Mouse (Mus musculus): ENCODE measurements around the gene Fgfr2.

The Fgfr2 gene

DNA sequence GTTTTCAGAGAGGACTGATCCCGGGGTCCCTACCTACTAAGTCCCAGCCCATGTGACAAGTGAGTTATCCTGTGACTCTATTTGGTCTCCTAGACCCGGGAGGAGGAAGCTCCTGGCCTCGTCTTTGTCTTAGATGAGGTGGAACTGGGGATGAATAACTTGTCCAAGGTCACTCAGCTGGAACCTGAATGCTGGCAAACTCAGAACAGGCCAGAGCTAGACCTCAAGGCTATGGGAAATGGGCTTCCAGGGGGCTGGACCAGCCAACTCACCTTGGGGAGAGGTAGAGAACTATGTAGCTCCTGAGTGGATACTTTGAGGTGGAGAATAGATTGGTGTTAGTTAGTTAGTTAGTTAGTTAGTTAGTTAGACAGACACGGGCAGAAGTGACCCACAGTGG, 2185.1 kb downstream of the Fgfr2 start:
- no peak for DNase-seq

DNA sequence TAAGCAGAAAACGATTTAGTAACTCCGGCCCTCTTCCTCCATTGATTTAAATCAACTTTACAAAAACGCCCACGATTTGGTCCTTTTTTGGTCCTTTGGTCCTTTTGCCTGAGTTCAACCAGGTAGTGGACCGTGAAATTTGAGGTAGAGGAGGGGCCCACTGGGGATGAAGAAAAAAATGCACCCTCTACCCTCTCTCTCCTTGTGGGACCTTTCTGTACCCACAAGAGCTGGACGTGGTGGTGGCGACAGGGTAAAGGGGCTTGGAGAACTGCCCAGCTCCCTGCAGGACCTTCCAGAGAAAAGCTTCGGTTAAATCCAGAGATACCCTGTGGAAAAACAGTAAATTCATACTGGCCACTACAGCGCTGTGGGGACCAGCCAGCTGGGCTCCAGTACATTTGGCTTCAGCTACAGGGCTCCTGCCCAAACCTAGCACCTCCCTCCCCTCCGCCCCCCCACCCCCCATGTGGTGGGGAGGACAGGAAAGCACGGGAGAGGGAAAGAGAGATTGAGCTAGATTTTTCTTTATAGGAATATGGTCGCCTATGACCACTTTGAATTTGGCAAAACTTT, 2185.8 kb downstream of the Fgfr2 start:
- DNase-seq: no peak

DNA sequence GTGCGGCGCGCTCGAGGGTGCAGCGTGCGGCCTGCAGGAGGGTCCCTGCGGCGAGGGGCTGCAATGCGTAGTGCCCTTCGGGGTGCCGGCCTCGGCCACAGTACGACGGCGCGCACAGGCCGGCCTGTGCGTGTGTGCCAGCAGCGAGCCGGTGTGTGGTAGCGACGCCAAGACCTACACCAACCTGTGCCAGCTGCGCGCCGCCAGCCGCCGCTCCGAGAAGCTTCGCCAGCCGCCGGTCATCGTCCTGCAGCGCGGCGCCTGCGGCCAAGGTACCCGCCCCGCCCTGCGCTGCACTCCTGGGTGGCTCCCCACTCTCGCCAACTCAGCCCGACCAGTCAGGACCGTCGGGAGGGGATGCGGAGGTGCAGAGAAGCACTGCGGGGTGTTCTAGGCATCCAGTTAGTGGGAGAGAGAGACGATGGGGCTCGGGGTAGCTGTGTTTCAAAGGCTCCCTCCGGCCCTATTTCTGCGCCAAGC, 2186.6 kb downstream of the Fgfr2 start:
- DNase-seq: peak; percentile 42

DNA sequence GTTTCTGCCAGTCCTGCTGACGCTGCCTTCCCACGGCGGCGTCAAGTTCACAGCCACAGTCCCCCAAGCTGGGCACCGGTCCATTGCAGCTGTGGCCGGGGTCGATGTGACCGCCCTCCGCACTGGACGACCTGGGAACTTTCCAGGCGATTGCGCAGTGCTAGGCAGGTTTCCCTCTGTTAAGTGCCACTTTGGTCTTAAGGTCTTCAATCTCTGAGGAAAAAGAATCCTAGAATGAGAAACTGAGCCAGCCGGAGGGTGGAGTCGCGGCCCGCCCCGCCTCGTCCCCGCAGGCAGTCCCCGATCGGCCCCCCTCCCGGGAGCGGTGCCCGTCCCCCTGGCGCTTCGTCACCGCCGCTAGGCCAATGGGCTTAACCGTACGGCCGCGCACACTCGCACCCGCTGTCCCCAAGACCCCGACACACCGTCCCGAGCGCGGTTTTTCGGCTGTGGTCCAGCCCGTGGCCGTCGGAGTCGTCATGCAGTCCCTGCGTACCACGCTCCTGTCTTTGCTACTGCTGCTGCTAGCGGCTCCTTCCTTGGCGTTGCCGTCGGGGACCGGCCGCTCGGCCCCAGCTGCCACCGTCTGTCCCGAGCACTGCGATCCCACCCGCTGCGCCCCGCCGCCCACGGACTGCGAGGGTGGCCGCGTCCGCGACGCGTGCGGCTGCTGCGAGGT, 2187.2 kb downstream of the Fgfr2 start, which contains the start of gene Htra1:
Gene Htra1 (plus strand): TSS at position 319 of the 679 bp plus-strand sequence.
- peak; percentile 65 for DNase-seq

DNA sequence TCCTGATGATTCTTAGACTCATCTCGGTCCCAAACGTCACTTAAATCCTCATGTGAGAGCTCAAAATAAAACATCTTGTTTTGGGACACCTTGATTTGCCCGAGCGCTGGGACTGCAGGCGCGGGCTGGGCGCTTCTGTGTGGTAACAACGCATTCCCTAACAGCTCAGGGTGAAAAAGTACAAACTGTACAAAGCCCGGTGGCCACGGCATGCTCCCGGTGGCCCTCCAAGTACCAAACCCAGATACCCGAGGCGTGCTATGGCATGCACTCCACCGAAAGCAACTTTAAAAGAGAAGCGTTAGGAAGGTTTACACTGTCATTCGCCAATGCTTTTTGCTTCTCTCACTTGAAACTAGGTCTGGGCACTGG, 2187.7 kb downstream of the Fgfr2 start:
- no peak for DNase-seq

DNA sequence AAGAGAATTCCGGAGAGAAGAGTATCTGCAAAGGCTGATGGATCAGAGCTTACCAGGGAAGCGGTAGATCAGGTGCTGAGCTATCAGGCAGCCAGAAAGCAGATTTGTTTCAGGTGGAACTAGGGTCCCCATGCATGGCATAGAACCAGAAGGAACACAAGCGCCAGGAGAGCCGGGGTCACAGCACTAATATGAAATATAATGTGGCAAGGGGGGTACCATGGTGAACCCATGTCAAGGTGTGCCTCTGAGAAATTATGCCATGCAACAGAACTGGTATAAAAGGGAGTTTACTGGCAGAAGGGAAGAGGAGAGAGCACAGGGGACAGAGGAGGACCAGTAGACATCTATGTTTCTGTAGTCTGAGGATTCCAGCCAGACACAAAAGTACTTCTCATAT, 2188.5 kb downstream of the Fgfr2 start:
- DNase-seq: no peak

DNA sequence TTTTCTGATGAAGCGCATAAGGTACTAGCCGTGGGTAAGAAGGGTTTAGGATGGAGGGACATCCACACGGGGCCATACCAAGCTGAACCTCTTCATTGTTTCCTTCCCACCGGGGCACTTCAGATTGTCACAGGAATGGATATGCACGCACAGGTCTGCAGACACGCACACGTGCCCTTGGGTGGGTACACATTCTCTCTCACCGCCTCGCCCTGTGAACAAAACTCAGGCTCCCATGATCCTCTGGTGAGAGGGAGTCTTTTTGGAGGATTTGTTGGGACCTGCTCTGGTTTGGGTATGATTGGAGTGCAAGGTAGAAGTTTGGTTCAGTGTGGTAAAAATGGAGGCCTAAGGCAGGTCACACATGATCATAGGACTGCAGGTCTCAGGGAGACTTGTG, 2190.2 kb downstream of the Fgfr2 start:
- no peak for DNase-seq

DNA sequence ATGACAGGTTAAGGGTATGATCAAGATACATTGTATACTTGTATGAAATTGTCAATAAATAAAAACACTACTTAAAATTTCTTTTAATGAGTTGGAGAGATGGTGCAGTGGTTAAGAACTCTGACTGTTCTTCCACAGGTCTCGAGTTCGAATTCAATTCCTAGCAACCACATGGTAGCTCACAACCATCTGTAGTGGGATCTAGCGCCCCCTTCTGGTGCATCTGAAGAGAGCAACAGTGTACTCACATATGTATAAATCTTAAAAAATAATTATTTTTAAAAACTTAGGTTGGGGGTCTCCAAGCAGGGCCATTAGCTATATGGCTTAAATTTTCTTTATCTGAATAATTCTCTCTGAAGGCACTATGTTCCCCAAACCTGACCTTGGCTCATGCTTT, 2192.7 kb downstream of the Fgfr2 start:
- no peak for DNase-seq

DNA sequence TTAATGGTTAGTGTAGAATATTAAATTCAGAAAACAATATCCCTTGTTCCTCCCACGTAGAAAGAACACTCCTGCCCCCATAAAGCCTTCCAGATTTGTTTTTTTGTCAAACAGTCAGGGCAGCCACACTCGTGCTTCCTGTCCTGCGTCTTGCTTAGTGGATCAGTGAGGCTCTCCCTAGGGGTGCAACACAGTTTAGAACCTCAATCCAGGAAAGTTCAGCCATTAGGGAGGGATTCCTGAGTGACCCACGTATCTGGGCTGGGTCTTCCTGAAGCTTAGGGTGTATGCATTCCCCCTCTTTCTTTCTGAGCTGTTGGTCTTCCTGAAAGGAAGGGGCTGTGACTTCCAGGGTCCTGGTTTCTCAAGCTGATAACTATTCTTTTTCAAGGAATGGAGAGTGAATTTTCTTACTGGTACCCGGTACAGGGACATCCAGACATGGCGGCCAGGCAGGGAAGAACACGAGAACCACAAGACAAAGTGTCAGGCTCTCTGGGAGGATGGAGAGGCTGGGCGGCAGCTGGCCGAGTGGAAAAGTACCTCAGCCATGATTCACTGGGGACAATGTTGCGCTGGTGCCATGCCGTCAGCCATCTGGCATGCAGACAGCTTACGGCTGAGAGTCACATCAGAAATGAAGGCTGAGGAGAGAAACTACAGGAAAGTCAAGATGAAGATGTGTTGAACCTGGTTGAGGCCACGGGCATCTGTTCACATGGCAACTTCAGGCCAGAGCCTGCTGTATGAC, 2200.0 kb downstream of the Fgfr2 start:
- DNase-seq: no peak

DNA sequence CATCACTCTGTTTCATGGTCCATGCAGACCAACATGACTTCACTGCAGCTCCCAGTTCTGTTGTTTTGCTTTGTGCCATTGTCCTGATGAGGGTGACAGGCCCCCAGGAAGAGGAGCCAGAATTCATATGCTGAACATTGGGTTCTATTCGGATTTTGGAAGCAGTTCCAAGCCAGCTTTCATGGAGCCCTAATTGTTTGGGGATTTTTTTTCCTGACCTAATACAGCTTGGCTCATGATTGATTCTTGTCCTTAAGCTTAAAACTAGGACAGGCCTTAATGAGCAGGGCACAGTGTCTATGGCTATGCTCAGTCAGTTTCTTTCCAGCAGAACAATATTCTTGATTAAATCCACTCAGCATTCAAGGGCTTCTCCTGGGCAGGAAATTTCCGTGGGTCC, 2204.9 kb downstream of the Fgfr2 start:
- DNase-seq: no peak

DNA sequence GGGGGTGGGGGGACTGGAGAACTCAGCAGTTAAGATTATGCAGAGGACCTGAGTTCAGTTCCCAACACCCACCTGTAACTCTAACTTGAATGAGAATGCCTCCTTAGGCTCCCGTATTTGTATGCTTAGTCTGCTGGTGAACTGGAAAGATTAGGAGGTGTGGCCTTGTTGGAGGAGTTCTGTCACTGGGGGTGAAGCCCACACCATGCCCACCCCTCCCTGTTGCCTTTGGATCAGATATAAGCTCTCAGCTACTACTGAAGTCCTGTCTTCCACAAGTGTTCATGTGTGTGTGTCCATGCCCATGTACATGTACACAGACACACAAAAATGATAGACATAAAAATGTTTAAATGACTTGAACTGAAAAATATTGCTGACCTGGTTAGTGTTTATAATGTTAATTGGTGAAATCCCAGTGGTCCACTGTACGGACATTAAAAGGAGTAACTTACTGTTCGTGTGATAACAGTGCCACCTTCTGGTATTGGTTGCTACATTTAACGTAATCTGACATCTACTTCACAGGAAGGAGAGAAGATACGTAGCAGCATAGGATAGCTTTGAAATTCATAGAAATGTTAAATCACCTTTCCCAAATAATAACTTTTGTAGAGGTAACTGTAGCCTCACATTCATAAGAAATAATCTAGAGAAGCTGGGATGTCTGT, 2208.3 kb downstream of the Fgfr2 start:
- DNase-seq: no peak

DNA sequence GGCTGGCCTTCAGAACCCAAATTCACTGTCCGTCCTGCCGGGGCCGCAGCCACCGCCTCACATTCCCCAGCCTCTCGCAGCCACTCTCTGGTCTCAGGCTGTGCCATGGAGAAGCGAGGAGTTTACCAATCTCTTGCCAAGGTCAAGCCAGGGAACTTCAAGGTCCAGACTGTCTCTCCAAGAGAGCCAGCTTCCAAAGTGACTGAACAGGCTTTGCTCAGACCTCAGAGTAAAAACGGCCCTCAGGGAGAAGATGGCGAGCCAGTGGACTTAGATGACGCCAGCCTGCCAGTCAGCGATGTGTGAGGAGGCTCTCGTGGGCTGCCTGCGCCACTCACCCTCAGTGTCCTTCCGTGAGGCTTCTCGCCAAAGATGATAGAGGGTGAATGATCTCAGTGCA, 2212.3 kb downstream of the Fgfr2 start:
- no peak for DNase-seq

DNA sequence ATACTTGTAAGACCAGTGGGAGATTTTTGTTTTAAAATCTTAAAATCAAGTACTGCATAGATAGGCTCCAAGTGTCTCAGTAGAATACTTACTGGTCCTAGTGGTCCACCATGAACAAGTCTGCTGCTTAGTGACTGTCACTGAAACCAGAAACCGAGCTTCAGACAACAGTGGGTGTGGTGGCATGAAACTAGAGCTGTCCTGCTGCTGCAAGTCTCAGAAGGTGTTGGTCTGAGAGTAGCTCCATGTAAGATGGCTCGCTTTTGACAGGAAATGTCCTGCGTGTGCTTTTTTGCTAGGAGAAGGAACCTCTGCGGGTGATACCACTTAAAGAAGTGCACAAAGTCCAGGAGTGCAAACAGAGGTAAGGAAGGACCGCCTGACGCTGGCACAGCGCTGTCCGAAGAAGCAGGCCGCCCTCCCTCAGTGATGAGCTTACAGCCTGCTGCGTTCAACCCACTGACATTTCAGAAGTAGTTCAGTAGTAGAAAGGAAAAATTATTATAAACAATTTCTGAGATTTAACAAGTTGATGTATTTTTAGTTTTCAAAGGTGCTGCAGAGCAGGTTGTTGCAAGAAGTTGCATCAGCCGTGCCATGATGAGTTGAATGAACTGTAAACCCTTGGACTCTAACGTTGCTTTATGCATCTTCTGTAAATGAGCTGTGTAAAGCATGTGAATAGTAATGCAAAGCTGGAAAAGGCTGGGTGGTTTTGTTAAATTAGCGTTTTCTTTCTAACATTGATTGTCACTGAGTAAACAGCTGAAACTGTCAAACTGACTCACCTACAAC, 2218.4 kb downstream of the Fgfr2 start:
- DNase-seq: no peak

DNA sequence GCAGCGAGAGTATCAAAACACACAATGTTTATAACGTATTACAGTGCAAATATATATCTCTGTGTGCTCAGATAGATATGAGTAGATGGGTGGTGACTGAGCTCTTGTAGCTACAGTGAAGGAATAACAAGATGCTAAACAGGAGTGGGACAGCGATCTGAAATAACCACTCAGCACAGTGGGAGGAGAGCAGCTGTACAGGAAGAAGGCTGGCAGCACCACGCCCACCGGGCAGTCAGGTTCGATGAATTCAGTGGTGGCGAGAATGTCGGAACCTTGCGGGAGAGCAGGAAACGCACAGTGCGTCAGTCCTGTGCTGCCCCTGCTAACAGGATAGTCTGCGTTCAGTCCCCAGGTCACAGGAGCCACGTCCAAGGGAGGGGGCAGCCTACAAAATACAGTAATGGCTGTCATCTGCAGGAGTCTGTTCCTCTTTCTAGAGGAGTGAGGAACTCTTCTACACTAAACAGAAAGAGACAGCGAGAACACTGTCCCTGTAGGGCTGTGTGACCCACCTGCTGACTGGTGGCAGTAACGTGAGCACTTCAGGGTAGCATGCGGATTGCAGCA, 2219.6 kb downstream of the Fgfr2 start:
- no peak for DNase-seq

DNA sequence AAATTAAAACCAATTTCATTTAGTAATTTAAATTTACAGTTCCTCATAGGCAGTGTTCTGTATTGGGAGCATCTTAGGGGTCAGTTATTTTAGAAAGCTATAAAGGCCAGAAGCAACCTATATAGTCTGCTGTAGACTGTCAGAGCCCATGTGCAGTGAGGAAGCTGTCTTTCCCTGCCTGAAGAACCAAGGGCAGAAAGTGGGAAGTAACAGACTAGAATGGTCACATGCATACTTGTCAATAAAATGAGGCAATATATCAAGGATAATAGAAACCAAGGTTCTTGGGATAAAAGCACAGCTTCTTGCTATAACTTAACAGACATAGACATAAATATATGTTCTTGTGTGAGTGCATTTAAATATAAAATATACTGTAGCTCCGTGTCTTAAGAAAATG, 2220.2 kb downstream of the Fgfr2 start:
- DNase-seq: no peak

DNA sequence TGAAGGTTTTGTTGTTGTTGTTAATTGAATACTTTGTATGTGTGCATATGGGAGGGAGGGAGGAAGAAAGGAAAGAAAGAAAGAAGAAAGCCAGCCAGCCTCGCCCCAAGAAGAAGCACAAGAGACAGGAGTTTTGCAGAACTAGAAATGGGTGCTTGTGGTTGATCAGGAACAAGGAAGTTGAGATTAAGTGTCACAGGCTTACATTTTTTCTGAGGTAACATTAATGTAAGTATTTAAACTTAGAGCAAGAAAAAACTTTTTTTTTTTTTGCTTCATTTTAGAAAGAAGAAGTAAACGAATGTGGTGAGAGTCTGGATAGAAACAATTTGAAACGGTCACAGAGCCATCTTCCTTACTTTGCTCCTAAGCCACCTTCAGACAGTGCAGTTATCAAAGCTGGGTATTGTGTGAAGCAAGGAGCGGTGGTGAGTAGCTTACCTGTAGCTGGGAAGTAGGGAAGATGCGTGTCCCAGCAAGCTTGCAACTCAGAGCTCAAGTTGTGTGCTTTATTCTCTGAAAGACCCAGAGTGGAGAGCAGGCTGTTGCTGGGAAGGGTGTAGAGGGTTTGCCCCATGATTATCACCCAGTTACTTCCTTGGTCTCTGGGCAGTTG, 2222.8 kb downstream of the Fgfr2 start:
- no peak for DNase-seq

DNA sequence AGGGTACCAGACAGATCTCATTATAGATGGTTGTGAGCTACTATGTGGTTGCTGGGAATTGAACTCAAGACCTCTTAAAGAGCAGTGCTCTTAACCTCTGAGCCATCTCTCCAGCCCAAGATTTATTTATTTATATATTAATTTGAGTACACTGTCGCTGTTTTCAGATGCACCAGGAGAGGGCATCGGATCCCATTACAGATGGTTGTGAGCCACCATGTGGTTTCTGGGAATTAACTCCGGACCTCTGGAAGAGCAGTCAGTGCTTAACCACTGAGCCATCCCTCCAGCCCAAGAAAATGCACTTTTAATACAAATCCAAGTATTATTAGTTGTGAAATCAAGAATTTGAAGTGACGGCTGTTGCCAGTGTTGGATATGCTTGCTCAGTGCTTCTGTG, 2224.8 kb downstream of the Fgfr2 start:
- peak; percentile 23 for DNase-seq

DNA sequence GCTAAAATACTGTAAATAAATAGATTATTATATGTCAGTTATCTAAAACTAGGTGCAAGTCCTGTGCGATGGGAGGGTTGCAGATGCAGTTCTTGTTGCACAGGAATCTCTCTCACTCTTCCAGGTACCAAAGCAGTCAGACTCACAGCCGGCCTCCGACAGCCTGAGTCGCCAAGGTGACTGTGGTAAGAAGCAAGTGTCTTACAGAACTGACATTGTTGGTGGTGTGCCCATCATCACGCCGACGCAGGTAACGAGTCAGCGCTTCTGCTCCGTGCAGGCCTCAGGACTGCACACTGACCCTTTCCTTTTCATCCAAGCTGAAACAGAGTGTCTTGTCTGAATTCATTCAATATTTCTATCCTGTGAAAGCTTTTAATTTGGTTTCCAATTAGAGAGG, 2225.9 kb downstream of the Fgfr2 start:
- no peak for DNase-seq

DNA sequence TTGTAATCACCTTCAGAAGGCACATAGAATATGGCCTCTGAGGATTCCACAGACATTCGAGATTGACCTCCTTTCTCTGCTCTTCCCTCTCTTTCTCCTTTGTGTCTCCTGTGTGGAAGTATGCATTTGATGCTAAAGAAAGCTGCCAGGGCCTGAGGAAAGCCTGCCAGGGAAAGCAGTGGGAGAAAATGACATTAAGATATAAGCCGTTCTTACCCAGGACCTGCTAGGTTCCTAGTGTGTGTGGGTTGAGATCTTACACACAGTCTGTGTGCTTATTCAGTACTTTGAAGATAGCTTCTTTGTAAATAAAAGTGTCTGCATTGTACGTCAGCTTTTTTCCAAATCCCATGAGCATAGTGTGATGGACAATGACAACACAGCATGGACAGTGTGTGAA, 2227.1 kb downstream of the Fgfr2 start:
- DNase-seq: no peak

DNA sequence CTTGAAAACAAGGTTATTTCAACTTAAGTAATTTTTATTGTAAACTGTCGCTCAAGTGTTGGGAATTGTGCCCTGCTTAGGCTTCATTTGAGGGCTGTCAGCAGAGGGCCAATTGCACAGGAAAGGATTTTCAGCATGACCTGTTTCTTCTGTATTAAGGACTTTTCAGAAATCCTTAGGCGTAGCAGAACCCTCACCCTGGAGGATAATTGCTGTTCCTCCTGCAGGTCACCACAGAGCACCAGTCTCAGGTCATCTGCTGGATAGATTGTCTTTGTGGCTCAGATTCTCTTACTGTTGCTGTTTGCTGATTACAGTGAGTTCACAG, 2227.6 kb downstream of the Fgfr2 start:
- DNase-seq: no peak

DNA sequence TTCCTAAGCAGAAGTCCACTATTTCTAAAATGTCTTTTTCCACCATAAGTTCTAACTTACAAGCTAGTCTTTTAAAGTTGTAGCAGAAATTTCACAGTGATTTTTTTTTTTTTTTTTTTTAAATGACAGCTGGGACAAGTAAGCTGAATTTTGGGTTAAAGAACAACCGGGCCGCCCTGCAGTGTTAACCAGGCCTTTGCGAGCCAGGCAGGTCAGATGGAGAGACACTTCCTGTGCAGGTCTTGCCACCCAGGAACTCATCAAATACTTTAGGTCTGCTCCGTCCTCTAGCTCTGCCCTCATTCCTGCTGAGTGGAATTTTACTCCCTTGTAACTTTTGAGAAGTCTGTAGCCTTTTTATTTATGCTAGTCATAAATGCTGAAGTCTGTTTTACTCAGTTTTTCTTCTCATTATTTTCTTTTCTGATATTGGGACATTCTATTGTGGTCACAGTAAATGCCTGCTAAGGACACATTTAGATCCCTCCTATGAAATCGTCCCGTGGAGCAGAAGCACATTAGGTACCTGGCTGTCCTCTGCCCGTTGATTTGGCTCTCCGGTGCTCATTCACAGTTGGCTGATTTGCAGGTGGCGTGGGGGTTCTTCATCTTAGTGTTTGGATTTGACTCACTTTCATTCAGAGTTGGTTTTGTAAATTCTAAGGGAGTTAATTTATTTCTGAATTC, 2228.1 kb downstream of the Fgfr2 start:
- DNase-seq: peak; percentile 68

DNA sequence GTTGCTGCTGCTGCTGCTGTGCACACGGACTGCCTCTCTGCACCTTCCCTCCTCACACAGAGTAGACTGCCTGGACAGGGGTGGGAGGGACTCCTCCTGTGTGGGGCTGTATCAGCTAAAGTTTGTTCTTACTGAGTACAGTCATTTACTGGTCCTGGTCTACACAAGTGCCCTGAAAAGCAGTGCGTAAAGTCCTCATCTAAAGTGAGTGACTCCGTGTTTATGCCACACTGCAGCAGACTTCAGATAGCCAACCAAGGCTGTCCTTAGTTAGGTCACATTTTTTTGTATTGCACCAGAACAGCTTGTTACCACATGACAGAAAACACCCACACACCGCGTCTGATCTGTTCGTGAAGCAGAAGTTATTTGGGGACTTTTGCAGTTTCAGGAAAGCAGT, 2230.2 kb downstream of the Fgfr2 start:
- DNase-seq: no peak

Measured in kidney, adult 11 months (tissue).